Mouse (Mus musculus) liver, embryonic 18 days (tissue): ENCODE results near the gene Cntnap5a. TPM values are rescaled to one million over a fixed set of nuclear protein-coding genes. Genes with fewer than 3 reads are reported as not detected.

Source experiments
- polyA plus RNA-seq: library from polyadenylated mRNA; depleted of rRNA; stranded (reverse); fragments of >200 nt; gene quantifications from 2 replicates; pipeline ENCODE4 v1.2.3, GENCODE M21; 2012; rRNA removed

Cntnap5a gene
- polyA plus RNA-seq, result not detected in 2 replicates

GRCm38 (mm10) chr1:115684518-115685368 lies at the start of gene Cntnap5a:
Cntnap5a (plus strand) TSS chr1:115684756.

